Mouse (Mus musculus) right cerebral cortex, adult 18-20 months (tissue): ENCODE data around the gene Fam69a.
"Not testable (repeated sequence)": the region's sequence is repeated elsewhere in the genome, so short reads cannot be mapped to it uniquely, and the experiment has no call there.

ENCODE experiments used
- DNase-seq: peaks from one replicate; pipeline ENCODE4 v3.0.0; 2022; ENCODE audit warnings: mixed read lengths

The Fam69a gene

DNA sequence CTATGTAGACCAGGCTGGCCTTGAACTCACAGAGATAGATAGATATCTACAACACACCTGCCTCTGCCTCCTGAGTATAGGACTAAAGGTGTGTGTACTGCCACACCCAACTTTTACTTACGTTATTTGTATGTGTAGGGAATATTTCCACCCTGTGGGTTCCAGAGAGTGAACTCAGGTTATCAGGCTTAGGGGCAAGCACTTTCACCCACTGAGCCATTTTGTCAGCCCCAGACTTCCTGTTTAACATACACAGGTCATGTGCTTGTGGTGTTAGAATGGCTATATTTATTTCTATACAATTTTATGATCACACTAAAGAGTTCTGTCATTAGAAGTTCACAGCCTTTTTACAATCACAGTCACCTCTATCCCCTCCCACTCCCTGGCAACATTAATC is 43.9 kb downstream of the Fam69a start:
- no peak for DNase-seq

DNA sequence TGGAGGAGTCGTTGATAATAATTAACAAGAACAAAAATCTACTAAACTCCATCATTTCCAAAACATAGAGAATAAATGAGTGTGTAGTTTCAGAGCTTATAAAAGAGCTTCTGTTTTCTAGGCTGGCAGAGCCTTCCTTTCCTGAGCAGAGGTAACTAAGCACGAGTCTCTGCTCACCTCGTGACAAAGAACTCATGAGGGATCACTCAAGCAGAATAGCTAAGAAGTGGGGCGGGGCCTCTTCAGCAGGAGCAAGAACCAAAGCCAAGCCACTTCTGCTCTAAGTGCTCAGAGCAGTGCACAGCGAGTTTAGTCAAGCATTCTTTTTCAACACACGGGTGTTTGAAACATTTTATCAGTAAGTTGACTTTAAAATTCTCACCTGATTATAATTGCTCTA is 45.7 kb downstream of the Fam69a start:
- no peak for DNase-seq

DNA sequence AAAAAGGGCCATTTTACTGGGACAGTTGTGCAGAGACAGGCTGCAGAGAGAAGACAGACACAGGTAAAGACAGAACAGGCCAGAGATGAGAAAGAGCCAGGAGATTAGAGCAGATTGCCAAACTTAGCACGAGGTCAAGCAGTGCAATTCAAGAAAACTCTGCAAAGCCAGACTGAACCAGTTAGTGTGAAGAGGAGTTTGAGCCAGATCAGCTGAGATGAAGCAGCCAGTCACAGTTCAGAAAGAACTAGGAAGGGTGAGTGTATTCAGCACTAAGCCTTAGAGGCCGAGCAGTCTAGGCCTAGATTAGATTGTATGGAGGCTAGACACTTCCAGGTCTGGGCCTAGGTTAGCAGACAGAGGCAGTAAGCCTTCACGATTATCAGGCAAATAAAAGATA is 47.2 kb downstream of the Fam69a start:
- DNase-seq: no peak

DNA sequence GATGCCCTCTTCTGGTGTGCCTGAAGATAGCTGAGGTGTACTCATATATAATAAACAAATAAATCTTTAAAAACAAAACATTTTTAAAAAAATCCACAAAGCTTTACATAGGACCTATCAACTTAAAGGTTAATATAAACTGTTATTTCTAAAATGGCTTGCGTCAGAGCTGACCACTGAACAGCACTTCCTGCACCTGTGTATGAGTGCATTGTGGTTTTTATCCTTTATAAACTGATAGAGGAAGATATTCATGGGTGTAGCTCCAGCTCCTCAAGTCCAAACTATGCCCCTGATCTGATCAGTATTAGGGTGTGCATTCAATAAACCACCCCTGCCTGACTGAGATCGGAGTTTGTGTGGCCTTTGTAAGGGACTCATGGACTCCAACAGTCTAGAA is 48.0 kb downstream of the Fam69a start:
- no peak for DNase-seq

DNA sequence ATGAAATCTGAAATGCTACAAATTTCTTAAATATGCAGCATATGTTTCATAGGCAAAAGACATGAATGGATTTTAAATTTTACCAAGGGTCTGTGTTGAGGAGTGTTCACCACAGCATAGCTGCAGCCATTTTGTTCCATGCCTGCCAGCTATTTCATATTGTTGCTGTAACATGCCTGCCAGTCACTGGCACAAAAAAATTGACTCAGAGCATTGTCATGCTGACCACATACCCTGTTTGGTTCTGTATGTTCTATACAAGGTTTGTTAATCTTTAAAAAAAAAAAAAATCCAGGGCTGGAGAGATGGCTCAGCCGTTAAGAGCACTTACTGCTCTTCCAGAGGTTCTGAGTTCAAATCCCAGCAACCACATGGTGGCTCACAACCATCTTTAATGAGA is 48.4 kb downstream of the Fam69a start:
- not testable (repeated sequence) for DNase-seq

DNA sequence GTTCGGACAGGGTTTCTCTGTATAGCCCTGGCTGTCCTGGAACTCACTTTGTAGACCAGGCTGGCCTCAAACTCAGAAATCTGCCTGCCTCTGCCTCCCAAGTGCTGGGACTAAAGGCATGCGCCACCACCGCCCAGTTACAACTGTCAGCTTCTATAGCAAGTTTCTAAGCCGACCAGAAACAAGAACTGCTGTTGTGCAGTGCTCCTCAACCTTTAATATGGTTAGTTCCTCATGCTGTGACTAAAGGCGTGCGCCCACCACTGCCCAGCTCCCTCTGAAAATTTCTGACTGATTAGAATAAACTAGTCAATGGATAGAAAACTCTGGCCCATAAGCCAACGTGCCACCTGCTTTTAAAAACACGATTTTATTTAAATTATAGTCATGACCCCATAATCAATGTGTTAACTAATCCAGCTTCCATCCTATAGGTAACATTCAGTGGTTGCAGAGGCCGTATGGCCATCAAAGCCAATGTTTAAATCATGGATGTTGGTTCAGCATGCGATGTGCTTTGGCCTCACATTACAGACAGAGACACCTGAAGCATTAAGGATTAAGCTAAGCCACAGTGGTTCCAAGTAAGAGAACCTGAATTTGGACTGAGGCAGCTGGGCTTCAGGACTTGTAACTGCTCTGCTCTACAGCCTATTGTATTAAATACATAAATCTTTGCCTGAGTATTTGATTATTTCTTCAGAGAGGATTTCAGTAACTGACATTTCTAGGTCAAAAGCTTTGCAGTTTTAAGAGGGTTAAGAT is 50.1 kb downstream of the Fam69a start:
- no peak for DNase-seq

DNA sequence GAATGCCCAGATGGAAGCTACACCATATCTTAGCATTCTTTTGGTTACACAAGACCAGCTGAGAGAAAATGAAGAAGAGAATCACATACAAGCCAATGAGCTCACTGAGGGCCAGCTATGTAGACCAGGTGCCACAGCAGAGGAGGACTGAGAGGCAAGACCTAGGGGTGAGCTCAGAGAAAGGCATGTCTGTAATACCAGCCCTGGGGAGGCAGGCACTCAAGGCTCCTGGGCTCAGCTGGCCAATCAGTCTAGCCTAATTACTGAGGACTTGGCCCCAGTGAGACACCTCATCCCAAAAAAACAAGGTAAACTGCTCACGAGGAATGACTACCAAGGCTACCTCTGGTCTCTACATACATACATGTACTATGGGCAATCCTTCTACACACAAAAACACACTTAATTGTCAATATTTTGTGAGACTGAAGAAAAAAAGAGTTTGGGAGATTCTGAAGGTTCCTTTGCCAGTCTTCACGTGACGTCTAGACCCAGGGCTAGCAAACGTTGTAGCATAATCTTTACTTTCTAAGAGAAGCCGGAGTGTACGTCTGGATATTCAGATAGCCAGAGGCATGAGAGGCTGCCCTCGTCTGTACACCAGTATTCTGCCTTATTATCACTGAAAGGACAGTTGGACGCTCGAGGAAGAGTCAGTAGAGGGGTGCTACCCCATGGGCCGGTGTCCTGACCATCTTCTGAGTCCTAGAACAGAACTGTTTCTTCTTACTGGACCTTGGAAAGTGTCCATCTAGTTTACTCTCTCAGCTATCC is 51.9 kb downstream of the Fam69a start:
- no peak for DNase-seq

DNA sequence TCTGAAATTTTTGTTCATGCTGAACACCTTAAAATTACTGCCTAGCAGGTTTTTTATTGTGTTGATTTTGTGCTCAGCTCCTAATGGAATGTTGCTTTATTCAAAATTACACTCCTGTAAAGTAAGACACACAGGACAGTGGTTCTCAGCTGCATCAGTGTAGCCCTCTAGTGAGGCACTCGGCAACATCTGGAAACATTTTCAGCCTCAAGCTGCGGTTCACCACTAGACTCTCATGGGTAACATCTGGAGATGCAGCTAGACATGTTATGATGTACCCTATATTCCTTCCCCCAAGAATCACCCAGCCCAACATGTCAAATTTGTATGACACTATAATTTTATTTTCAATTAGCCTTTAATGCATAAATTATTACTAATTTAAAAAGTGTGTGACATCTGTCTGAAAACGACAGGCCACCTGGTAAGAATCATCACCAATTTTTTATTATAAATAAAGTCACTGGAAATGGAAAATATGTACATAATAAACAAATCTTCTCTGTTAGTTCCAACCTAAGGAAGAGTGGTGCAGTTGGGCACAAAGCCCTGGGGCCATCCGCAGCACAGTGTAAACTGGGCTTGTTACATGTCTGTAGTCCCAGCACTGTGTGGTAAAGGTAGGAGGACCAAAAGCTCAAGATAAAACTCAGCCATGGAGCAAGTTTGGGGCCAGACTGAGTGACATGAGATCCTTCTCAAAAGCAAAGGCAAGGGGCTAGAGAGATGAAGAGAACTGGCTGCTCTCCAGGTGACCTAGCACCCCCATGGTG is 53.5 kb downstream of the Fam69a start:
- no peak for DNase-seq

DNA sequence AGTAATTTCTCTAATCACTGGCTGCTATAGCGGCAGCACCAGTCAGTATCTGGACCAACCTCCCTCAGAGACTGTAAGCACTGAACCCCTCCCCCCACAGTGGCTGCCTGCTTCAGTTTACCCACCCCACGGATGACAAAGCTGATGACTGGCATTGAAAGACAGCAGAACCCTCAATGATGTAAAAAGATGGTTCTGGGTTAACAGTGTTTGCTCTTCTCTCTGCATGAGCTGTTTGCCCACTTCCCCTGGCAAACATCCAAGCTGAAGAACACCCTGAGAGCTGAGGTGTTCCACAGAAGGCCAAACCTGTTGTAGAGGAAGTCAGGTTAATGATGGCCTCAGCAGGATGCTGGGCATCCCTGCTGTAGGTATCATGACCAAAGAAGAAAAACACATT is 54.3 kb downstream of the Fam69a start:
- no peak for DNase-seq

DNA sequence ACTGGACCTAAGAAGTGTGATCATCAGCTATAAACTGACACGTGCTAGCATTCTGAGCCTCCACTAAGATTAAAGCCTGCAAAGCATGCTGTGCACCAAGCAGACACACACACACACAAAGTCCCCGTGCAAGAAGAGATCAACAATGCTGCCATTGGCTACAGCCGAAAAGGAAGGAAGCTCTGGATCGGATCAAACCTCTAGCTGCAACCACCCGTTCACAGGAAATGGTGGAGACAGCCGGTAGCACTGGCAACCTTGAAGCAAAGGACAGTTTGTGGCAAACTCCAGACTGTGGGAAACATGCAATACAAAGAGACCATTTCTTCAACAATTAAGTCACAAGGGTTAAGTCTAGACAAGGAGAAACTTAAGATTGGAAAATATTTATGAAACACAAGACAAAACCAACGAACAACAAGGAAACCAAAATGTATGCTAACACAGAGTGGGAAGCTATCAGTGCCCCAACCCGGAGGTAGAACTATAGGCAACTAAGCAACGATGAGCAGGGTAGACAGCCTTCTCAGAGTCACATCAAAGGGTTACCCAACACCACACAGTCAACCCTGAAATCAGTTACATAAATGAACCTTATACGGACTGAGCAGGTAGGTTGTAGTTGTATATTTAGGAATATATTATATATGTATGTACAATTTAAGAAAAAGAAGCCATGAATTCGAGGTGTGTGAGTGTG is 60.2 kb downstream of the Fam69a start:
- DNase-seq: no peak

DNA sequence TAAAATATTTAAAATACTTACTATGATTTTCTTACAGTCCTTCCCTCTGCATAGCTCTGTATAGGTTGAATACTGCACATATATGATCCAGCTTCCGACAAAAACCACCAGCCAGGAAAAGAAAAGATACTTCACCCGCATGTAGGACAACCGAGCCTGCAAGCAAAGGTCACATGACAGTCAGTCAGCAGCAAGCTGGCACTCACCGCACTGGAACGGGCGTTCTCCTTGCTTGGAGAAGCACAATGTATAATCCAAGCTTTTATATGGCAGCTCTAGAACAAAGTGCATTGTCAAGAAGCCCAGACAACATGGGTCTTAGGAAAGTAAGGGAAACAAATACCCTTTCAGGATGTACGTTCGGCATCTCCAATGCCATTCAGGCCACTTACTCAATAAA is 62.3 kb downstream of the Fam69a start:
- DNase-seq: no peak

DNA sequence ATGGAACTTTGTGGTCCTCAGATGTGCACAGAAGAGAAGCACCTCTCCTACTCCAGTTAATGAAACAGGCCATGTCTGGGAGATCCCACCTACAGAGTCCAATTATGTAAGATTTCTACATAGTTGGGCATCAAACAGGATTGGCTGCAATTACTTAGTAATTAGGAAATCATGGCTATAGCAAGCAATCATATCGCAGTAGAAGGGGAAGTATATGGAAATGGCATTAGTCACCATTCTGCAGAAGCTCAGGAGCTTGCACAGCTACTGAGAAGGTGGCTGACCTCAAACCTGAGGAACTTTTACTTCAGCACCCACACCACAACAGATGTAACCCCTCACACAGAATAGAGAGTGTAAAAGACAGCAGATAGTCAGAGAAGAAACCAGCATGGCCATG is 64.0 kb downstream of the Fam69a start:
- DNase-seq: no peak

DNA sequence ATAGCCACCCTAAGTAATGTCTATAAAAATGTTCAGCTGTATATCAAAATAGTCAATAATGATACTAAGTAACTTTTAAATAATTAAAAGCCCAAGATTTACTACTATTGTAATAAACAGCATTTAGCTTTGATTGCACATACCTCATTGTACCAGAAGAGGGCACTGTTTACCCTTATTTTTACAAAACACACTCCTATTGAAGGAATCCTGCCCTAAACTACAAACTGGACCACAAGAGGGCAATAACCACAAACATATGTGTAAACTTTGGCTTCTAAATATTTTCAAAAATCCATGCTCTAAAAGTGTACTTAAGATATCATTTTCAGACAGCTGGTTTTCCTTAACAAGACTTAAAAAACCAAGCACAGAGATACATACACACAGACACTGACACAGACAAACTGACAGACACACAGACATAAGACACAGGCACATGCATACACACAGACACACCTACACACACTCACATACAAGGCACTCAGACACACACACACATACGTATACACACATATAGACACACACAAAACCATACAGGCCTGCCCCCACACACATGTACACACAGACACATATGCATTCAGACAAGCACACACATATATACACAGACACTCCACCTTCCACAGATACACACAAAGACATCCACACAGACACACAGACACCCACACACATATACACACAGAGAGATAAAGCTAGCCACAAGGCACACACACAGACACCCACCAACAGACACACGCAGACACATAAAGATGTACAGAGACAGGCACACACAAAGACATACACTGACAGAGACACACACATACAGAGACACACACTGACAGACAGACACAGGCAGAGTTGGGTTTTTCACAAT is 65.3 kb downstream of the Fam69a start:
- peak; percentile 40 for DNase-seq

DNA sequence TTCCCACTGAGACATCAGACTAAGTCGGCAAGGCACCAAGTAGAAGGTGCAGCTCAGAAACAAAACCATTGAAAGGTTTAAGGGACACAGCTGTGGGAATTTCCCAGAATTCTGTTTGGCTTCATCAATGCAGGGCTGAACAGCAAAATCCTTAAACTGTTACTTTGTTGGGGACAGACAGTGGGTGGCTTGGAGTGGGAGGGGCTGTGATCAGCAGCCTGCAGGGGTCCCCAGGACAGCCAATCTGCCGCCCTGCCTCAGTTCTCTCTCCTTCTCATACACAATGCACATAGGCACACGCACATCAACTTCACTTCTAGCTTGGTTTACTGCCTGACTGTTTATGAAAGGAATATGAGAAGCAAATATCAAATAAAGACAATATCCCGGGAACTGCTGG is 71.6 kb downstream of the Fam69a start:
- no peak for DNase-seq

DNA sequence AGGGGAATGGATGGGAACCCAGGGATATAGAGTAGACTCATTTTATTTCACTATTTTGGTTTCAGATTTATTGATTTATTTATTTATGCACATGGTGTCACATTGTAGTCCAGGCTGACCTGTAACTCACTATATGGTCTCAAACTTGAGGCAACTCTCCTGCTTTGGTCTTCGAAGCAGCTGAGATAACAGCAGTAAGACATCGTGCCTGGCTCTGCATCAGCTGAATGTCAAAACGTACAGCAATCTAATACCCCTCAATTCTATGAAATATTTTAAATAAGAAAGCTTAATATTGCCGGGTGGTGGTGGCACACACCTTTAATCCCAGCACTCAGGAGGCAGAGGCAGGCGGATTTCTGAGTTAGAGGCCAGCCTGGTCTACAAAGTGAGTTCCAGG is 75.9 kb downstream of the Fam69a start:
- no peak for DNase-seq

DNA sequence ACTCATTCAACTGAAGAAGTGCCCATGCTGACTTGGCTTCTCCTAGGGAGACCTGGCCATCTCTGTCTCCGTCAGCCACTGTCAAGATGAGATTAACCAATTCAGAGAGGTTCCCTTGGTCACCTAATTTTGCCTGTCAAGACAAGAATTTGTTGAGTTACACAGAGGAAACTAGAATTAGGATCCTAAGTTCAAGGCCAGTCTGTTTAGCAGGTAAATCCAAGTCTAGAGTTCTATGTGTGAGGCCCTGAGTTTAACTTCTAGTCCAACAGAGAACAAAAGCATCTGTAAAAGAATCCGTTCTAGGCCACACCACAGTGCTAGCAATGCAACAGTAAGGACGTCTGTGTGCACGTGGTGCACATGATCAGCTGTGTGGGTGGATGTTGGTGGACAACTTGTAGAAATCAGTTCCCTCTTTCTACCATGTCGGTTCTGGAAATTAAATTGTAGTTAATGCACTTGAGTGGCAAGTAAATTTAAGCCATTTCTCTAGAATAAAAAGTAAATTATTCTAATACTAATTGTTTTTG is 76.7 kb downstream of the Fam69a start:
- no peak for DNase-seq

DNA sequence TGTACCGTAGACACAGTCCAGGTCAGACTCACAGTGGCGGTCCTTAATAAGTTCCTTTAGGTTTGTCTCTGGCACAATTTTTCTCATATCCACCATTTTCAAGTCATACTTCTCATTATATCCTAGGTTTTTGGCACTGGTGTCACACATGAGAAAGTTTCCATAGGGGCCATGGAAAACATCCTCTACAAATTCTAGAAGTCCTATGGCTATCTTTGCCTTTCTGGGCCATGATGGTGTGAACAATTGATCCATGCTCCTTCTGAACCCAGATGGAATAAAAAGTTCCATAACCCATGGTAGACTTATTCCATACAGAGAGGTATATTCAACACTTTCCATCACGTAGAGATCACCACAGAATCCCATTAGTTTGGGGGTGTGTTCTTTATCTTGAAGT is 77.2 kb downstream of the Fam69a start:
- DNase-seq: no peak

DNA sequence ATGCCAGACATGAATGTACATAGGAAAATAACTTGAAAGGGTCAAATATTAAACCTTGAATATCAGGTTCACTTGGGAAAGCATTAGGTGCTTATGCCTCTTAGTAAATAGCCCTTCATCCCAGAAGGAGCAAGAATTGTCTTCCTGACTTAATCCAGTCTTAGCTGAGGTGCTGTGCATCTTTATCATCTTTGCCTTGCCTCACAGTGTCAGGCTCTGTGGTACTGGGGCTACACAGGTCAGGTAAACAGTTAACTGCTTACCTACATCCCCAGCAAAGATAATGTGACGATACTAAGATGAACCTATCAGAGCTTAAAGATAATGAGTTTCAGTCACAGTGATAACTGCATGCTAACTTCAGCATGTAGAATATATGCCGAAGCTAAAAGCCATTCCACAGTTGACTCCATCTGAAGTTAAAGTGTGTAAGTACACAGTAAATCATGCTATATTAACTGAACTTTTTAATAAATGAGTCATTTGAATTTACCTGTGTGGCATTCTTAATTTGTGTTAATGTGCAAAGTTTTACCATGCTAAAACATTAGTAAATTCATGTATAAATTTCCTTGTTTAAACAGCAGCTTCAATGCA is 78.3 kb downstream of the Fam69a start:
- no peak for DNase-seq

DNA sequence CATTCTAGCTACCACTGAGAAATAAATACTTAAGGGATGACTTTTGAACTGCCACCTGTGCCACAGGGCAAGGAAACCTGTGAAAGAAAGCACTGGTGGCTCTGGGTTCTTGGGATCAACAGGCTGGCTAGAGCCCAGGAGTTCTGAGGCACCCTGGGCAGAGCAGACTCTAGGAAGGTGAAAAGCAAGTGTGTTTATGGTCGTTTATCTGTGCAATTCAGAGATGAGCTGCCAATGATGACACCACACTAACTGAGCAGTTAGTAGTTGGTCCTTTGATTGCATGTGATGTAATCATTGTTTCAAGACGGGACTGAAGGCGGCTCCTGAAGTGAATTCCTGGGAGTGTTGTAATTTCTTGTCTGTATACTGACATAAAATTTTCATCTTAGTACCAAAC is 82.6 kb downstream of the Fam69a start:
- DNase-seq: no peak

DNA sequence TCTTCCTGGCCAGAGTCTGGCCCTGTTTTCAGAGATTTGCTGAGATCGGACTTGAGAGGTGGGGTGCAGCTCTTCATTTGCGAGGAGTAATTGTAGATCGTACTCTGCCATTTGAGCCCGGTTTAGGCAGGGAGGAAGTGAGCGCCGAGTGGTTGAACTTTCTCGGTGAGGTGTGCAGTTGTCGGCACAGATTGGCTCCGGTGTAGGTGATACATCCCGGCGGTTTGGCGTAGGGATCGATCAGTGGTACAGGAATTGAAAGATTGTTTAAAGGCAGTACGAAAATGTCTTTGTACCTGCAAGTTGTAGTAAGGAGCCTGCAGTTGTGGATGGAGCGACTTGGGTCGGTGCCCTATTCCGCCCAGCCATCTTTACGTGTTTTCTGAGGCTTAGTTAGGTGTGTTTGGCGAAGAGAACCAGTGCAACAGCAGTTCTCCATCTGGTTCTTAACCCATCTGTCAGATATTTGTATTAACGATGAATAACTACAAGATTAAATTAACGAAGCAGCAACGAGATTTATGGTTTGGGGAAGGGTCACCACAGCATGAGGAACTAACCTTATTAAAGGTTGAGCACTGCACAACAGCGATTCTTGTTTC is 85.8 kb downstream of the Fam69a start:
- no peak for DNase-seq
